Mouse (Mus musculus) hindbrain, postnatal 0 days (tissue): ENCODE measurements at regions not wholly inside any gene's neighbourhood (a gene's known extent, or its start where the extent isn't known, plus 50 kb on each side); places are given as distances from the start of the nearest gene placed in this dataset.

Source experiments
- ATAC-seq: fragments of 200-750 bp; cut with Nextera tagmentation; 2 replicates; pipeline ENCODE4 v1.8.0; 2017; ENCODE audit warnings: mild to moderate bottlenecking, moderate TSS enrichment, moderate library complexity
- DNase-seq: peaks from one replicate; pipeline ENCODE4 v3.0.0-alpha.2; 2015; ENCODE audit warnings: low spot score
- H3K27ac ChIP-seq: fragments of 300-500 bp; sonication (generic); 2 replicates; pipeline ENCODE4 v1.5.1; 2014; ENCODE audit warnings: mild to moderate bottlenecking
- H3K27me3 ChIP-seq: fragments of 300-500 bp; sonication (generic); 2 replicates; pipeline ENCODE4 v1.6.1; 2014; ENCODE audit warnings: low read length, mixed read lengths; ENCODE audit not compliant: insufficient read depth
- H3K36me3 ChIP-seq: fragments of 300-500 bp; sonication (generic); 2 replicates; pipeline ENCODE4 v1.6.1; 2014; ENCODE audit warnings: low read length, mixed read lengths; ENCODE audit not compliant: insufficient read depth
- H3K4me1 ChIP-seq: fragments of 300-500 bp; sonication (generic); 2 replicates; pipeline ENCODE4 v1.6.1; 2014; ENCODE audit warnings: antibody characterized with exemption, low read length, mixed read lengths; ENCODE audit not compliant: insufficient read depth
- H3K4me2 ChIP-seq: fragments of 300-500 bp; sonication (generic); 2 replicates; pipeline ENCODE4 v1.6.1; 2014; ENCODE audit warnings: low read depth, mild to moderate bottlenecking, low read length, moderate library complexity, mixed read lengths
- H3K4me3 ChIP-seq: fragments of 300-500 bp; sonication (generic); 2 replicates; pipeline ENCODE4 v1.5.1; 2014; ENCODE audit warnings: low read length
- H3K9ac ChIP-seq: fragments of 300-500 bp; sonication (generic); replicated peaks from 2 replicates; pipeline ENCODE4 v1.6.1; 2014; ENCODE audit warnings: mild to moderate bottlenecking, low read length, moderate library complexity, mixed read lengths
- H3K9me3 ChIP-seq: fragments of 300-500 bp; sonication (generic); 2 replicates; pipeline ENCODE4 v1.6.1; 2016; ENCODE audit warnings: low read length, mixed read lengths
- CTCF ChIP-seq: IDR thresholded peaks from 2 replicates; pipeline ENCODE4 v1.5.1; 2016; ENCODE audit warnings: antibody characterized with exemption, control low read depth, low read depth
- WGBS: fragments of 180-500 bp; shearing (Covaris S2); extraction: QIAGEN DNeasy Blood & Tissue Kit; methylation state at CpG from one replicate; pipeline ENCODE4 v1.1.7; 2014; 5-methylcytosine and 5-hydroxymethylcytosine counted together

DNA sequence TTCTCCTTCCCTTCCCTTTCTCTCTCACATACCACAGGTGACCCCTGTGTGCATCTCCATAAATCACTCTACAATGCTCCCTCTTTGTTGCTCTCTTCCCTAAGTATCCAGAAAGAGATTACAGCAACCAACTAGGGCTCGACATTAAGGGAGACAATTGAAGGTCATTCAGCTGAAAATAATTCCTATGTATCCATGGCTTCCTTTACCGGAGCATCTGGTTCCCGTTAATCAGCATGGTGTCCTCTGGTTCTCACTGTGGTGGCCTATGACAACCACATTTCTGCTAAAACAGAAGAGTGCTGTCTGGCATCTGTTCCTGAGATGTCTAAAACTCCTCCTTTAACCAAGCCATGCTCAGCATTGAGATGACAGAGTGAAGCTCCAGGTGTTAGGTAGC is 106.9 kb downstream of the Mettl11b start:
- no peaks in the 10 kb centered on the region for H3K9me3 ChIP-seq
- no peak for TF ChIP-seq CTCF
- 16% methylated on average over 3 of the region's 3 CpGs for WGBS

DNA sequence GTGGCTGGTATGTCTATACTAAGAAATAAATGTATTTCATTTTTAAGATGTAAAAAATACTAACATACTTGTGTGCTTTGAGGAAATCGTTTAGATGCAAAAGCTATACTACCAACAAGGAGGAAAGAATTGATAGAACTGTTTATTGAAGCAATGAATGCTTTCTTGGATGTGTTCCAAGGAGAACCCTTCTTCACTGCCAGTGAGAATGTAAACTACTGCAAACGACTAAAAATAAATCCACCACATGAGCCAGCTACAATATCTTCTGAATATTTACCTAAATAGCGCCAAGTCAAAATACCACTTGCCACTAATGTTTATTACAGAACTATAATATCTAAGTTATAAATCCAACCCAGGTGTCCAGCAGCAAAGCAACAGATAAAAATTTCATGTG is 108.4 kb downstream of the Mettl11b start:
- Histone ChIP-seq H3K36me3 (no peaks in the 10 kb centered on the region), H3K4me2 (no peak overlapping the region), H3K27me3 (no peaks in the 10 kb centered on the region), H3K4me1 (no peaks in the 10 kb centered on the region), H3K9ac (no peak overlapping the region), H3K9me3 (no peaks in the 10 kb centered on the region), H3K27ac (no peak overlapping the region), H3K4me3 (no peak overlapping the region)
- ATAC-seq (no peak), DNase-seq (peak; percentile 24)
- 41% methylated on average over 3 of the region's 3 CpGs for WGBS
- no peak for TF ChIP-seq CTCF

More for the DNA sequence above, 106.9 kb downstream of the Mettl11b start:
- Histone ChIP-seq H3K4me1 (no peaks in the 10 kb centered on the region), H3K9ac (no peak overlapping the region), H3K36me3 (no peaks in the 10 kb centered on the region), H3K4me3 (no peak overlapping the region), H3K27ac (no peak overlapping the region), H3K4me2 (no peak overlapping the region), H3K27me3 (no peaks in the 10 kb centered on the region)
- DNase-seq (peak; percentile 26), ATAC-seq (peak; percentile 62)

- Histone ChIP-seq H3K27ac (no peak overlapping the region), H3K9me3 (no peaks in the 10 kb centered on the region), H3K4me1 (no peaks in the 10 kb centered on the region), H3K4me3 (no peak overlapping the region), H3K9ac (no peak overlapping the region), H3K36me3 (no peaks in the 10 kb centered on the region), H3K27me3 (no peaks in the 10 kb centered on the region), H3K4me2 (no peak overlapping the region)
- ATAC-seq, result no peak
- no peak for DNase-seq
- no peak for TF ChIP-seq CTCF
- WGBS, result 98% methylated on average over 1 of the region's 1 CpGs
Observed at GRCm38 (mm10) chr1:163608429-163608828, 116.6 kb downstream of the Mettl11b start.

DNA sequence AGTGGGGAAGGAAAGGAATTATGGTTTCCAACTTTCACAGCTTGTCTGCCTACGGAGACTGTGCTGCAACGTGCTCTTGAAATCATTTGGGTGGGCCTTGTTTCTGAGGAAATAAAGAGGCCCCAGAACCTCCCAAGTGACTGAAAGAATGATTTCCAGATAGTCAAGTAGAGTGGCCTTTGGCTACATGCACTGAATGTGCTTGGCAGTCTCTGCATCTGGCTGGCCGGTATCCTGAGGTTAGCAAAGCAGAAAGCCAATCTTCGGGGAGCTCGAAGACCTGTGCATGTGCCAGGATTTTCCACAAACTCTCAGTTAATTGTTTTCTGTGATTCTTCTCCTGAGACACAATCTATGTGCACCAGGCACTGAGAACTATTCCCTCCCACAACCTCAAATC is 117.3 kb downstream of the Mettl11b start:
- Histone ChIP-seq H3K36me3 (no peaks in the 10 kb centered on the region), H3K27me3 (no peaks in the 10 kb centered on the region), H3K9me3 (no peaks in the 10 kb centered on the region), H3K4me1 (no peaks in the 10 kb centered on the region), H3K27ac (no peak overlapping the region), H3K4me2 (no peak overlapping the region), H3K9ac (no peak overlapping the region), H3K4me3 (no peak overlapping the region)
- 51% methylated on average over 5 of the region's 5 CpGs for WGBS
- ATAC-seq, result no peak
- peak; percentile 20 for DNase-seq
- no peak for TF ChIP-seq CTCF

DNA sequence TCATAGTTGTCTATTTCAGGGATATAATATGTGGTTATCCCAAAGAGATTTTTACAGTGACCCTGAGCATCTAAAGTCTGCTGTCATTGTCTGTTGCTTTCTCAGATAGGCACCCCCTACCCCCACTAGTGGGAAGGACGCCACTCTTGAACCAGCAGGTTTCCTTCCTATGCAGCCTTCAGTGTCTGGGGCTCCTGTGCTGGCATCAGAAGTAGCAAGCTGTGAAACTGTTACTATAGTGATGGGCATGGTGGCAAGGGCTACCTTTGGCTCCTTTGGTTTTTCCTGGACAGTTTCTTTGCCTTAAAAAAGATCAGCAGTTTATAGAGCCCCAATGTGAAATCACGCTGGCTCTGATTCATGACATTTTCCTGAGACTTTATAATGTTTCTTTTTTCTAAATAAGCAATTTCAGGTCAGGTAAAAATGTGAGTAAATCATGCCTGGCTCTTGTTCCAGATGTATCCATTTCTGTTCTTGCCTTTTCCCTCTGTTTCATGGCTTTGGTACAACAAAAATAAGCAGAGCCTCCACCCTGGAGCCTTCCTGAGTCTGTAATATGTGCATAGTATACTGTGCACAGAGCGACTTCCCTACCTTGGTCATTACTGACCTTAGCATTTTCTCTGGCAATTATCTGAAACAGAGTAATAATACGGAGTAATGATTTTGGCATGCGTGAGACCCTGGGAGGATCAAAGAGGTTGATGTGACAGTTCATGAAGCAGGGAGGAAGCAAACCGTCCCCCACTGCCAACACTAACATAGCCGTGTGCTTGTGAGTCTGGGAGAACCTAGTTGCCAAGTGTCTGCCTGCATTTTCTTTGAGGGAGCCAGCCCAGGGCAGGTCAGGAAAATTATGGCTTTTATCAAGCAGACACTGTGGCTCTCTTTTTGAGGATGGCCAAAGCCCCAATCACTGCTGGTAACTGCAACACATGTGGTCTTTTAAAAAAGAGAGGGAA is 124.8 kb downstream of the Mettl11b start:
- H3K36me3 ChIP-seq, result no peaks in the 10 kb centered on the region
- H3K27me3 ChIP-seq, result no peaks in the 10 kb centered on the region
- H3K4me1 ChIP-seq, result no peaks in the 10 kb centered on the region
- no peaks in the 10 kb centered on the region for H3K9me3 ChIP-seq
- H3K9ac ChIP-seq, result no peak overlapping the region
- WGBS, result 46% methylated on average over 7 of the region's 7 CpGs
- DNase-seq, result no peak
- TF ChIP-seq CTCF, result no peak
- no peak for ATAC-seq
- H3K4me2 ChIP-seq, result no peak overlapping the region
- H3K27ac ChIP-seq, result no peak overlapping the region
- H3K4me3 ChIP-seq, result no peak overlapping the region

DNA sequence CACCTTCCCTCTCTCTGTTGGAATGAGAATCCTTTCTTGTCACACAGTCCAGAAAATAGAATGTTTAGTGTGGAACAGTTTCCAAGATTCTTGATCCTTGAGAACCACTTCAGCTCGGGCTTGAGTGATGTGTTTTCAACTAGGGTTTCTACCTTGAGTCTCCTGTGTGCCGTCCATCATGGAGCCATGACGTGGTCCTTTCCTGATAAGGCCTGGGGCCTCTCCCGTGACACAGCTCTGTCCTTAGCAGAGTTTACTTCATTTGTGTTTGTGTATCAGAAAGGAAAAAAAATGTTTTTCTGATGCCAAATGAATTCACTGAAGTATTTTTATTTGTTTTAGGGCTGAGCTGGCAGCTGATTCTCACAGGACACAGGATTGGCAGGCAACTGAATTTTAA is 148.6 kb downstream of the Mettl11b start:
- Histone ChIP-seq H3K9ac (no peak overlapping the region), H3K9me3 (no peaks in the 10 kb centered on the region), H3K27ac (no peak overlapping the region), H3K4me1 (no peaks in the 10 kb centered on the region), H3K27me3 (no peaks in the 10 kb centered on the region), H3K4me3 (no peak overlapping the region), H3K4me2 (no peak overlapping the region), H3K36me3 (no peaks in the 10 kb centered on the region)
- WGBS, result 77% methylated on average over 4 of the region's 4 CpGs
- no peak for ATAC-seq
- DNase-seq, result no peak
- TF ChIP-seq CTCF, result no peak

GRCm38 (mm10) chr1:163575593-163575992 is 149.4 kb downstream of the Mettl11b start:
- no peak overlapping the region for H3K4me3 ChIP-seq
- no peak overlapping the region for H3K4me2 ChIP-seq
- H3K27me3 ChIP-seq, result no peaks in the 10 kb centered on the region
- H3K4me1 ChIP-seq, result no peaks in the 10 kb centered on the region
- no peaks in the 10 kb centered on the region for H3K36me3 ChIP-seq
- peak; percentile 31 for DNase-seq
- H3K9ac ChIP-seq, result no peak overlapping the region
- no peaks in the 10 kb centered on the region for H3K9me3 ChIP-seq
- ATAC-seq, result no peak
- 53% methylated on average over 2 of the region's 2 CpGs for WGBS
- H3K27ac ChIP-seq, result no peak overlapping the region
- TF ChIP-seq CTCF, result no peak
